Mouse (Mus musculus) kidney, embryonic 16.5 days (tissue): ENCODE measurements around the gene Syce3. TPM values are rescaled to one million over a fixed set of nuclear protein-coding genes. Genes with fewer than 3 reads are reported as not detected.

Experiments
- ATAC-seq: fragments of 200-750 bp; cut with Nextera tagmentation; 2 replicates; pipeline ENCODE4 v1.8.0; 2017; ENCODE audit warnings: moderate TSS enrichment; ENCODE audit not compliant: low FRiP score, low TSS enrichment
- H3K27ac ChIP-seq: fragments of 300-500 bp; sonication (generic); 2 replicates; pipeline ENCODE4 v1.5.1; 2014; ENCODE audit warnings: low read length
- H3K27me3 ChIP-seq: fragments of 300-500 bp; sonication (generic); 2 replicates; pipeline ENCODE4 v1.6.1; 2014; ENCODE audit warnings: low read length, control low read depth, mixed read lengths; ENCODE audit not compliant: insufficient read depth
- H3K36me3 ChIP-seq: fragments of 300-500 bp; sonication (generic); 2 replicates; pipeline ENCODE4 v1.6.1; 2014; ENCODE audit warnings: low read length, control low read depth, mixed read lengths; ENCODE audit not compliant: insufficient read depth
- H3K4me1 ChIP-seq: fragments of 300-500 bp; sonication (generic); 2 replicates; pipeline ENCODE4 v1.6.1; 2014; ENCODE audit warnings: low read length, control low read depth, mixed read lengths; ENCODE audit not compliant: insufficient read depth
- H3K4me2 ChIP-seq: fragments of 300-500 bp; sonication (generic); replicated peaks from 2 replicates; pipeline ENCODE4 v1.6.1; 2014; ENCODE audit warnings: low read depth, low read length
- H3K4me3 ChIP-seq: fragments of 300-500 bp; sonication (generic); 2 replicates; pipeline ENCODE4 v1.5.1; 2014; ENCODE audit warnings: mild to moderate bottlenecking, low read length
- H3K9ac ChIP-seq: fragments of 300-500 bp; sonication (generic); replicated peaks from 2 replicates; pipeline ENCODE4 v1.6.1; 2014; ENCODE audit warnings: low read length
- H3K9me3 ChIP-seq: fragments of 300-500 bp; sonication (generic); 2 replicates; pipeline ENCODE4 v1.6.1; 2016; ENCODE audit warnings: low read length, control low read depth
- WGBS: fragments of 180-500 bp; shearing (Covaris S2); extraction: QIAGEN DNeasy Blood & Tissue Kit; methylation state at CpG from one replicate; pipeline ENCODE4 v1.1.7; 2014; 5-methylcytosine and 5-hydroxymethylcytosine counted together
- polyA plus RNA-seq: library from polyadenylated mRNA; unstranded; fragments of >200 nt; fragmentation: Nextera tagmentation; extraction: Ambion mirVana; gene quantifications from 2 replicates; pipeline ENCODE4 v1.2.1, GENCODE M21; 2015

Gene Syce3
- polyA plus RNA-seq = not detected in 2 replicates

DNA sequence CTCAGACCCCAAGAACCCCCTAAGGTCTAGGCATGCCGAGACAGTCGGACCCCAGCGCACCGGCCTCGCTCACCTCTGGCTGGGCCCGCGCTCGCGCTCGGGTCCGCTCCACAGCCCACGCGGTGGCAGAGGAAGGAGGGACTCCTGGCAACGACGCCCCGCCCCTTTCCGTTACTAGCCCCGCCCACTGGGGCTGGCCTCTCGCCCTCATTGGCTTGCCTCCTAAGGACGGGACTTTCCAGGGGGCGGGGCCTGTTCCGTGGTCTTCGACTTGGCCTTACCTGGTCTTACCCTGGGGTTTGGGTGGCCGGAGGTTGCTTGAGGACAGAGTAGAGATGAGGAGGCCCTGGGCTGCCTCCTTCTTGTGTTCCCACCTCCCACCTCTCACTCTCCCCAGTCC is at the start of gene Syce3:
Syce3 (minus strand) TSS at position 386 of the 400 bp plus-strand sequence.
- no peak within 1 kb of the TSS for H3K9ac ChIP-seq
- WGBS = 88% methylated on average over 18 of the region's 24 CpGs
- H3K27me3 ChIP-seq = no peaks in the 10 kb centered on the region
- no peak within 1 kb of the TSS for H3K27ac ChIP-seq
- H3K4me2 ChIP-seq = no peak within 1 kb of the TSS
- no peak for ATAC-seq
- H3K36me3 ChIP-seq = no peaks in the 10 kb centered on the region
- H3K4me3 ChIP-seq = no peak within 1 kb of the TSS
- H3K4me1 ChIP-seq = no peaks in the 10 kb centered on the region
- peaks cover 16% of the 10 kb centered on the region for H3K9me3 ChIP-seq

DNA sequence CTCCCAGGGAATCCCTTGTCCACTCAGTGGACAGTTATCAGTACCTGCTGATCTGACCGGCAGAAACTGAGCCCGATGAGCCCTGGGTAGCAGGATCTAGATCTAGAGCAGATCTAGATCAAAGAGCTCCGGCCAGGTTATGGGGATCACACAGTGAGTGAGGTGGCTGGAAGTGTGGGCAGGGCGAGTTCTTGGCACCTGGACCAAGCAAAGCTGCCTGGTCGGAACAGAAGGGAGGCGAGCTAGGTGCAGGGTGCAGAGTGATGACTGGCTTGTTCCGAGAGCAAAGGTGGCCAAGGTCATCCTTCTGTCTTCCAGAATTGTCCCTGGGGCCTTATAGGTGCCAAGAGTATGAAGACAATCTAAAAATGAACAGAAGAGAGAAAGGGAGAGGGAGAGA is 49.5 kb upstream of the Syce3 start:
- no peak overlapping the region for H3K9ac ChIP-seq
- ATAC-seq = no peak
- H3K4me2 ChIP-seq = no peak overlapping the region
- no peaks in the 10 kb centered on the region for H3K36me3 ChIP-seq
- H3K9me3 ChIP-seq = no peaks in the 10 kb centered on the region
- H3K4me1 ChIP-seq = no peaks in the 10 kb centered on the region
- H3K27me3 ChIP-seq = 0 out of 2 replicates have a peak, but pooled peaks cover 2% of the 10 kb centered on the region
- H3K27ac ChIP-seq = no peak overlapping the region
- no peak overlapping the region for H3K4me3 ChIP-seq
- 82% methylated on average over 7 of the region's 7 CpGs for WGBS

DNA sequence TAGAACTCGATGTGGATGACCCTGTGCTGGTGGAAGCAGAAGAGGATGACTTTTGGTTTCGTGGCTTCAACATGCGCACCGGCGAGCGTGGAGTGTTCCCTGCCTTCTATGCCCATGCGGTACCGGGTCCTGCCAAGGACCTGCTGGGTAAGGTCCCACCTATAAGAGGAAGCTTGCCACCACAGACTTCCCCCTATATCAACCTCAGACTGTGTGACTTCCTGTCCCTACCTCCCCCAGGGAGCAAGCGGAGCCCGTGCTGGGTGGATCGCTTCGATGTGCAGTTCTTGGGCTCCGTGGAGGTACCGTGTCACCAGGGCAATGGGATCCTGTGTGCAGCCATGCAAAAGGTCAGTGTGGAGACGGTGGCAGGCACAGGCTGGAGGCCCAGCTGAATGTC is 48.6 kb upstream of the Syce3 start:
- Histone ChIP-seq H3K9ac (no peak overlapping the region), H3K4me3 (no peak overlapping the region), H3K4me2 (no peak overlapping the region), H3K27ac (no peak overlapping the region), H3K36me3 (no peaks in the 10 kb centered on the region), H3K9me3 (no peaks in the 10 kb centered on the region), H3K27me3 (peaks cover 8% of the 10 kb centered on the region), H3K4me1 (peaks cover 8% of the 10 kb centered on the region)
- ATAC-seq = no peak
- 89% methylated on average over 15 of the region's 15 CpGs for WGBS

DNA sequence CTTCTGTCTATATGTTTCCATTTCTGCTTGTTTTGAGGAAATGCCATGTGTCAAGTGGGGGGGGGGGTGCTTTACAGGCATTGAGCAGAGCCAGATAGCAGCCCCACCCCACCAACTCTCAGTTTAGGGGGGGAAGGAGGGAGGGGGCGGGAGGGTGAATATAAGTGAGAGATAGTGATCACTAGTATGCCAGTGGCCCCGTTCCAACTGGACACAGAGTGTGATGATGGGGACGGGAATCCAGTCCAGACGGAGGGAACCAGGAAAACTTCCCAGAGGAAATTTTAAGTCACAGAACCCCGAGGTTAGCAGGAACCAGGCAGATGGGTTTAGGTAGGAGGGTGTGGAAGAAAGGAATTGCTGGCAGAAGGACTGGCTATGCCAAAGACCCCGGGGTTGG is 45.3 kb upstream of the Syce3 start:
- H3K4me1 ChIP-seq = peaks cover 13% of the 10 kb centered on the region
- peaks cover 20% of the 10 kb centered on the region for H3K27me3 ChIP-seq
- WGBS = 68% methylated on average over 6 of the region's 6 CpGs
- no peak overlapping the region for H3K27ac ChIP-seq
- H3K9ac ChIP-seq = no peak overlapping the region
- ATAC-seq = no peak
- no peak overlapping the region for H3K4me2 ChIP-seq
- H3K9me3 ChIP-seq = no peaks in the 10 kb centered on the region
- no peaks in the 10 kb centered on the region for H3K36me3 ChIP-seq
- H3K4me3 ChIP-seq = no peak overlapping the region

DNA sequence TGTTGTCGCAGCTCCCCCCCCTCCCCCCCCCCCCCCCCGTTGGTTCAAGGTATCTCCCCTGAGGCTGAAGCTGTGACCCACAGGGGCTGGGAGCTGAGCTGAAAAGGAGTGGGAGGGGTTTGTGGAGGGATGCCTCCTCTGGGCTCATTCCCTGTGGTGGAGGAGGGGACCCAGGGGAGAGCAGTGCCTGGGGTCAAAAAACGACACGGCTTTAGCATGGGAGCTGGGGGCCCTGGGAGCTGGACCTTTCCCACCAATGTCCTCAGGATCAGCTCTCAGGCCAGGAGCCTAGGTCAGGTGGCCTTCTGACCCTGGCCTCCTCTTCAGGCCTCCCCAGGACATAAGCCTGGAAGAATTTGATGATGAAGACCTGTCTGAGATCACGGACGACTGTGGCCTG is 44.6 kb upstream of the Syce3 start:
- H3K4me1 ChIP-seq = peaks cover 13% of the 10 kb centered on the region
- H3K27me3 ChIP-seq = peaks cover 20% of the 10 kb centered on the region
- H3K36me3 ChIP-seq = no peaks in the 10 kb centered on the region
- H3K9ac ChIP-seq = no peak overlapping the region
- H3K4me3 ChIP-seq = no peak overlapping the region
- ATAC-seq = no peak
- H3K4me2 ChIP-seq = no peak overlapping the region
- H3K27ac ChIP-seq = no peak overlapping the region
- 19% methylated on average over 5 of the region's 6 CpGs for WGBS
- H3K9me3 ChIP-seq = no peaks in the 10 kb centered on the region

DNA sequence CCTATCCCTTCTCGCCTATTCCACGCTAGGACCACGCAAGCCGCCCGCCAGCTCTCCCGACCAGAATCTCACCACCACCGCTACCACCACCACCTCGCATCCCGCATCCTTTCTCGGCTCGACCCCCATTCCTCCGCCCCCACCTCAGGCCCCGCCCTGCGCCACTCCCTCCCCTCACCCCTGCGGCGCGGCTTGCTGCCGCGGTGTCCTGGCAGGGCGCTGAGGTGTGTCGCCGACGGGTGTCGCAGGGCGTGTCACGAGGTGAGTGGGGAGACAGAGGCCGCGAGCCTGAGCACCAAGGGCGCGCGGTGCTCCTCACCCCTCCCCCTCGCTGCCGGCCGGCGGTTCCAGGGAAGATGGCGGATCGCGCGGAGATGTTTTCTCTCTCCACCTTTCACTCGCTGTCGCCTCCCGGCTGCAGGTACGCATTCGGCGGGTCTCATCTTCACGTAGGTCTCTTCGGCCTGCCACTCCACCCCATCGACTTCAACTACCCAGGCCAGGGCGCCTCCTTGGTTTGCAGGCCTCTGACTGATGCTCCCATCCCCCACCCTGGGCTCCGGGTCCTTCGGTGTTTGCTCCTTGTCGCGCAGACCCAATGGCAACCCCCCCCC is 43.7 kb upstream of the Syce3 start, which contains the start of gene Mapk8ip2:
Mapk8ip2 (plus strand) TSS at position 49 of the 614 bp plus-strand sequence.
- Histone ChIP-seq H3K4me3 (peak within 1 kb of the TSS; percentile 52), H3K27ac (no peak within 1 kb of the TSS), H3K4me2 (peak within 1 kb of the TSS; percentile 89), H3K9me3 (no peaks in the 10 kb centered on the region), H3K4me1 (peaks cover 13% of the 10 kb centered on the region), H3K27me3 (peaks cover 20% of the 10 kb centered on the region), H3K36me3 (no peaks in the 10 kb centered on the region), H3K9ac (peak within 1 kb of the TSS; percentile 16; the same call in 1 of the 2 replicates)
- whole genome bisulfite sequencing = under 1% methylated on average over 51 of the region's 53 CpGs
- peak; percentile 65 for ATAC-seq

DNA sequence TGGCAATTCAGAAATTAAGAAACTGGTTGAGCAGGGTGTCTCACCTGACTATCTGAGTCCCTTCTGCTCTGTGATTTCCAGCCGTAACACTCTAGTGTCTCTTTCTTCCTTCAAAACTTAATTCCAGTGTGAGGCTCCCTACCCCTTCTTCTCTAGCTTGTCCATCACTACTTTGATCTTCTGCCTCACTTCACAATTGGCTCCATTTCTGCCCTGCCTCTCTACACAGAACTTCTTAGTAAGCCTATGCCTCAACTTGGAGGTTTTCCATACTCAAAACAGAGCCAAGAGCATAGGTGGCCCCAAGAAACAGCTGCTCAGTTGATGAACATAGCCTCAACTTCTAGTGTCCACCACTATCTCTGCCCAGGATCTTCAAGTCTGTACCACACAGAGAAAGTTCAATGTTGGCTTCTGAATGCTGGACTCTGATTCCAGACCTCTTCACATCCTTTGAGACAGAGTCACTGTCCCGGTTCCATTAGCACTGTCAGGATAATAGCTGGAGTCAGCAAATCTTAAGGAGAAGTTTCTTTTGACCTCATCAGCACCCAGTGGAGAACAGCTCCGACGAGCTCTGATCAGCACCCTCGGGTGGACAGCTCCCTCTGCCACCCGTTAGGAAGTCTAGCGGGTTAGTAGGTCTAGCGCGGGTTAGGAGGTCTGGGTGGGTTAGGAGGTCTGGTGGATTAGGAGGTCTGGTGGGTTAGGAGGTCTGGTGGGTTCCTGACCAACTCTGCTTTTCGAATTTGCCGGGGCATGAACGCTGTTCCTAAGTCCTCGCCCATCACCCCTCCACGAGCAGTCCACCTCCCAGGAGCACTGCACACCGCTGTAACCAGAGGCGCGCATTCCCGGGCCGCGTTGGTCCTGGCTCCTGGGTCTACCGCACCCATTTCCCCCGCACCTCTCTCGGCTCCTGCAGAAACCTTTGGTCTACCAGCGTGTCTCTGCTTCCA is 42.9 kb upstream of the Syce3 start:
- H3K4me2 ChIP-seq = peak overlapping the region; percentile 89
- ATAC-seq = peak; percentile 75
- H3K27me3 ChIP-seq = peaks cover 20% of the 10 kb centered on the region
- no peaks in the 10 kb centered on the region for H3K9me3 ChIP-seq
- no peaks in the 10 kb centered on the region for H3K36me3 ChIP-seq
- 4% methylated on average over 24 of the region's 24 CpGs for WGBS
- peaks cover 13% of the 10 kb centered on the region for H3K4me1 ChIP-seq
- peak overlapping the region; percentile 52 for H3K4me3 ChIP-seq
- no peak overlapping the region for H3K9ac ChIP-seq
- no peak overlapping the region for H3K27ac ChIP-seq

DNA sequence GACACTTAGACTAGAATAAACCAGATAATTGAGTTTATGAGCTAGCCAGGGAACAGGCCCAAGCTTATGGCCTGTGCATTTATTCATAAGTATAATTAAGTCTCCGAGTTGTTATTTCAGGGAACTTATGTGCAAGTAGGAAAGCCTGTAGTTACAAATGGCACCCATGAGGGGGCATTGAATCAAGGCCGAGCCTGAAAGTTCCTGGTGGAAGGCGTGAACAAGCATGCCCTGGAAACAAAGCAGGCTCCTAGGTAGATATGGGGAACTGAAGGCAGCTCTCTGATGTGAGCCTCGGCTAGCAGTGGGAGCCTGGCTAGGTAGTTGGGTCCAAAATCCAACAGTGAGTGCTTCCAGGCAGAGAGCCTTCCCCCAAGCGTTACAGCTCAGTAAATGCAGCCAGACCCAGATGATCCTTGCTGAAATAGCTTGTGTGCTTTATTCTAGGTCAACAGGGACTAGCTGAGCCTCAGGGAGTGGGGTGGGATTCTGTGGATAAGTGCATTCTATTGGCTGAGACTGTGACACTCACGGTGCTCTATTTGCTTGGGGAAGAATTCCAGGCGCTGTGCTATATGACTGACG is 32.3 kb upstream of the Syce3 start:
- Histone ChIP-seq H3K4me3 (no peak overlapping the region), H3K27me3 (no peaks in the 10 kb centered on the region), H3K4me1 (no peaks in the 10 kb centered on the region), H3K9ac (no peak overlapping the region), H3K4me2 (no peak overlapping the region), H3K9me3 (no peaks in the 10 kb centered on the region), H3K27ac (no peak overlapping the region), H3K36me3 (no peaks in the 10 kb centered on the region)
- ATAC-seq = no peak
- WGBS = 41% methylated on average over 8 of the region's 8 CpGs

DNA sequence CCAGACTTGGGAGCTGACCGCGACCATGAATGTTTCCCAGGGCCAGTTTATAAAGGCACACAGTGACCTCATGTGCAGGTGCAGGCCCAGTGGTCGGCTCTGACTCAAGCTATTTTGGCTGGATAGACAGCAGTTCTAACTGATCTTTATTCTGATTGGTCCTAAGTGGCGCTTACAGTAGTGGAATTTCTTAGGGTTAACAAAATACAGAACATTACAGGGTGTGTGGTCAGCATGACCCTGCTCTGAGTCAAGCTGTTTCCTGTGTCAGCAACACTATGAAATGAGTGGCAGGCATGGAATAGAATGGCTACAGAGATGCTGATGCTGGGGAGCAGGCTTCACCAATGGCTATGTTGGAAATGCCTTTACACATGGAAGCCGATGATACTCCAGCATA is 25.6 kb upstream of the Syce3 start:
- WGBS = 82% methylated on average over 5 of the region's 5 CpGs
- no peaks in the 10 kb centered on the region for H3K36me3 ChIP-seq
- H3K4me2 ChIP-seq = no peak overlapping the region
- no peaks in the 10 kb centered on the region for H3K27me3 ChIP-seq
- no peak overlapping the region for H3K4me3 ChIP-seq
- no peak for ATAC-seq
- no peak overlapping the region for H3K27ac ChIP-seq
- no peaks in the 10 kb centered on the region for H3K9me3 ChIP-seq
- no peaks in the 10 kb centered on the region for H3K4me1 ChIP-seq
- H3K9ac ChIP-seq = no peak overlapping the region
